Mouse (Mus musculus) embryonic facial prominence, embryonic 11.5 days (tissue): ENCODE measurements at regions not wholly inside any gene's neighbourhood (a gene's known extent, or its start where the extent isn't known, plus 50 kb on each side); places are given as distances from the start of the nearest gene placed in this dataset.

Experiments used
- ATAC-seq: fragments of 200-750 bp; cut with Nextera tagmentation; replicated peaks from 2 replicates; pipeline ENCODE4 v1.8.0; 2017; ENCODE audit warnings: low read depth; ENCODE audit not compliant: insufficient number of reproducible peaks, low FRiP score, low TSS enrichment
- DNase-seq: peaks from one replicate; pipeline ENCODE4 v3.0.0-alpha.2; 2015; ENCODE audit warnings: low spot score
- H3K27ac ChIP-seq: fragments of 300-500 bp; sonication (generic); replicated peaks from 2 replicates; pipeline ENCODE4 v1.5.1; 2014; ENCODE audit warnings: mild to moderate bottlenecking, low read depth, low read length, control low read depth
- H3K27me3 ChIP-seq: fragments of 300-500 bp; sonication (generic); 2 replicates; pipeline ENCODE4 v1.6.1; 2014; ENCODE audit warnings: mild to moderate bottlenecking, low read length, moderate library complexity, mixed read lengths; ENCODE audit not compliant: control insufficient read depth, insufficient read depth
- H3K36me3 ChIP-seq: fragments of 300-500 bp; sonication (generic); replicated peaks from 2 replicates; pipeline ENCODE4 v1.6.1; 2014; ENCODE audit warnings: low read depth, mild to moderate bottlenecking, low read length, moderate library complexity, mixed read lengths; ENCODE audit not compliant: control insufficient read depth, insufficient read depth
- H3K4me1 ChIP-seq: fragments of 300-500 bp; sonication (generic); 2 replicates; pipeline ENCODE4 v1.6.1; 2014; ENCODE audit warnings: low read length, mixed read lengths; ENCODE audit not compliant: control insufficient read depth, insufficient read depth
- H3K4me2 ChIP-seq: fragments of 300-500 bp; sonication (generic); 2 replicates; pipeline ENCODE4 v1.6.1; 2014; ENCODE audit warnings: low read depth, mild to moderate bottlenecking, control low read depth, low read length, moderate library complexity
- H3K4me3 ChIP-seq: fragments of 300-500 bp; sonication (generic); 2 replicates; pipeline ENCODE4 v1.5.1; 2014; ENCODE audit warnings: low read depth, low read length, control low read depth
- H3K9ac ChIP-seq: fragments of 300-500 bp; sonication (generic); replicated peaks from 2 replicates; pipeline ENCODE4 v1.6.1; 2014; ENCODE audit warnings: mild to moderate bottlenecking, control low read depth, low read length
- H3K9me3 ChIP-seq: fragments of 300-500 bp; sonication (generic); replicated peaks from 2 replicates; pipeline ENCODE4 v1.6.1; 2016; ENCODE audit warnings: mild to moderate bottlenecking, low read length, inconsistent platforms, mixed read lengths; ENCODE audit not compliant: control insufficient read depth
- WGBS: fragments of 180-500 bp; shearing (Covaris S2); extraction: QIAGEN DNeasy Blood & Tissue Kit; methylation state at CpG from one replicate; pipeline ENCODE4 v1.1.7; 2014; 5-methylcytosine and 5-hydroxymethylcytosine counted together

DNA sequence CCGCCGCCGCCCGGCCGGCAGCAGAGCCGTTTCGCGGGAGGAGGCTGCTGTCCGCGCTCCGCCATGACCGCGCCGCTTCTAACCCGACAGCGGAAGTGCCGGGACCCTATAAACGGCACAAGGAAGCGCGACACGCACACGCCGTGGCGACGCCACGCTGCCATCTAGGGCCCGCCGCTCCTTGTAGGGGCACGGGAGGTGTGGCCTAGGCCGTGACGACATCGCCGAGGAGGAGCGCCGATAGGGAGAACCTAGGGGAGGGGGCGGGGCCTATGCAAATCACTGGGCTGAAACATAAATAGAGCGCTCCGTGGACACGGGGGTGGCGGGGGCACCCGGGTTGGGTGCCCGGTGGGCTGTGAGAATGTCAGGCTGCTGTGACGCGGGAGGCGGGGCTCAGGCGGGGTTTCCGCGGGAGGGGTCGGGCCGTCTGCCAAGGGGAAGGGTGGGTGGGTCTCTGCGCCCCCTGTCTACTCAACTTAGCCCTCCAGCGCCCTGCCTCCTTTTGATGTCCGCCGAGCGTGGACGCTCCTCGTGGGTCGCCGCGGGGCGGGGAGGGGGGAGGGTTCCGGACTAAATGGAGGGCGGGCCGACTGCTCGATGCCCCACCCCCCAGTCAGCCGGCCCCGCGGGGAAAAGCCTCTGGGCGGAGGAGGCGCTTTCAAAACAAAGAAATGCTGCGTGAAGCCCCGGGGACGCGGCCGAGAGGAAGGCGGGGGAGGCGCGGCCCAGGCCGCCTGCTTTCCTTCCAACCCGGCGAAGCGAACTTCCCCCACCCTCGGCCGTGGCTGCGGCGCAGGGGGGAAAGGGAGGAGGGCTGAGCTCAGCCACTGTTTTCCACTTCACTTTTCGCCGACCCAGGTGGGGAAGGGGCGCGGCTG lies 154.0 kb upstream of the Smim15 start:
- WGBS, result under 1% methylated on average over 77 of the region's 90 CpGs
- H3K4me3 ChIP-seq, result peak overlapping the region; percentile 82
- no peaks in the 10 kb centered on the region for H3K9me3 ChIP-seq
- no peaks in the 10 kb centered on the region for H3K27me3 ChIP-seq
- H3K9ac ChIP-seq, result peak overlapping the region; percentile 94
- peak; percentile 93 for ATAC-seq
- H3K27ac ChIP-seq, result peak overlapping the region; percentile 95
- DNase-seq, result peak; percentile 100
- no peaks in the 10 kb centered on the region for H3K36me3 ChIP-seq
- H3K4me1 ChIP-seq, result no peaks in the 10 kb centered on the region; the same call in 1 of the 2 replicates
- peak overlapping the region; percentile 95 for H3K4me2 ChIP-seq

DNA sequence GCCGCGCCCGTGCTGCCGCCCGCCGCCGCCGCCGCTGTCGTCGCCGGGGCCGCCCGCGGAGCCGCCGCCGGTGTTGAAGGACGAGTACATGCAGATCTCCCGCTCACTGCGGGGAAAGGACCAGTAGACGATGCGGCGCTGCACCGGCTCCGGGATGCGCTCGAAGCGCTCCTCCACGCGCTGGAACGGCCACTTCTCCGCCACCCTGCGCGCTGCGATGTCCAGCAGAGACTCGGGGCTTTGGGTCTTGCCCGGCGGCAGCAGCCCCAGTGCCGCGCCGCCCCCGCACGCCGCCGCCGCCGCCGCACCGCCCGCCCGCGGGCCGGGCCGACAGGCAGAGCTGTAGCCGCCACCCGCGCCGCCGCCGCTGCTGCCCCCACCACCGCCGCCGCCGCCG lies 154.7 kb upstream of the Smim15 start:
- no peaks in the 10 kb centered on the region for H3K36me3 ChIP-seq
- peak overlapping the region; percentile 94 for H3K9ac ChIP-seq
- no peaks in the 10 kb centered on the region for H3K27me3 ChIP-seq
- peak overlapping the region; percentile 82 for H3K4me3 ChIP-seq
- ATAC-seq (no peak), DNase-seq (peak; percentile 52)
- no peaks in the 10 kb centered on the region; the same call in 1 of the 2 replicates for H3K4me1 ChIP-seq
- H3K27ac ChIP-seq, result peak overlapping the region; percentile 83
- under 1% methylated on average over 53 of the region's 66 CpGs for WGBS
- H3K9me3 ChIP-seq, result no peaks in the 10 kb centered on the region
- H3K4me2 ChIP-seq, result peak overlapping the region; percentile 51

DNA sequence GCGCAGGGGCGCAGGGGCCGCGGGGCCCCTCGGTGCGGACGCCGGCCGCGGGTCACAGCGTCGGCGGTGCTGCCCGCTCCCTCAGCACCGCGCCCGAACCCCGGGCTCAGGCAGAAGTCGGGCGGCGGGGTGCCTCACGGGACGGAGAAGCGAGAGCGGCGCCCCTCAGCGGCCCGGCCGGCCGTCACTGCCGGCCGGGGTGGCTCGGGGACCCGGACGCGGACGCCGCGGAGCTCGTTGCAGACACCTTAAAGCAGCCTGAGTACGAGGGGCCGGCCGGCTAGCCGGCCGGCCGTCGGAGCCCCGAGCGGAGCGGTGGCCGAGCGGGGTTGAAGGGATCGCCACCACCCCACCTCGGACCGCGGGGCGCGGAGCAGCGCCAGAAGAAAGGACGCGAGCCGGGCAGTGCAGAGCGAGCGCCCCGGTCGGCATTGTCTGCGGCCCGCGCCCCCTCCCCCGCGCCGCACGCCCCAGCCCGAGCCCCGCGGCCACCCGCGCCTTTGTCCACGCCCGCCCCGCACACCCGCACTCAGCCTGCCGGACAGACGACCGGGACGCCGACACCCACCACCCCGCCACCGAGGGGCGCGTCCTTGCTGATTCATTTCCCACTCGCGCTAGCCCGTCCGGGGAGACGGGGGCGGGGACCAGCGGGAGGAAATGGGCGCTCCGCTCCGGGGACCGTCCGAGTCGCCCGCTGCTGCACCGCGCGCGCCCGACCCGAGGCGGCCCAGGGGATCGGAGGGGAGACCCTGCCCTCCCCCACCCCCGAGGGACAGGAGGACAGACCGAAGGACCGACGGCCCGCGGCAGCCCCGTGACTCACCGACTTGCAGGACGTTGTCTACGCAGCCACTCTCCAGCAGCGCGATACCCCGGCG lies 155.4 kb upstream of the Smim15 start:
- no peaks in the 10 kb centered on the region for H3K9me3 ChIP-seq
- under 1% methylated on average over 81 of the region's 127 CpGs for WGBS
- no peaks in the 10 kb centered on the region for H3K27me3 ChIP-seq
- peak overlapping the region; percentile 51 for H3K4me2 ChIP-seq
- DNase-seq (peak; percentile 63), ATAC-seq (peak; percentile 7; the same call in 1 of the 2 replicates)
- H3K36me3 ChIP-seq, result no peaks in the 10 kb centered on the region
- H3K4me1 ChIP-seq, result no peaks in the 10 kb centered on the region; the same call in 1 of the 2 replicates
- peak overlapping the region; percentile 94 for H3K9ac ChIP-seq
- H3K27ac ChIP-seq, result peak overlapping the region; percentile 83
- H3K4me3 ChIP-seq, result peak overlapping the region; percentile 82

DNA sequence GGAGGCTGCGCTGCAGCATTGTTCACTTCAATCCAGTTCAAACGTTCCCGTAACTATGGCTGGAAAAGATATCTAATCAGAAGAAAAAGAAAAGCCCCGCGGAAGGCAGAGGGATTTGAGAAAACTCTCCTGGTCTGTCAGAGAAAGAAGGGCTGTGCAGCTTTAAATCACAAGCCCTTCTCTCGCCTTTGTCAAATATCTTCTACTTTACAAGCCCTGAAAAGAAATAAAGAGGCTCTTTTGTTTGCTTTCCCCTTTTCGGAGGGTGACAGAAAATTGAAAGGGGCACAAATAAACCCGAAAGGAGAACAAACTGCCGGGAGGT lies 156.1 kb upstream of the Smim15 start:
- peak overlapping the region; percentile 83 for H3K27ac ChIP-seq
- peak overlapping the region; percentile 82 for H3K4me3 ChIP-seq
- no peak for ATAC-seq
- H3K4me1 ChIP-seq, result no peaks in the 10 kb centered on the region; the same call in 1 of the 2 replicates
- H3K27me3 ChIP-seq, result no peaks in the 10 kb centered on the region
- H3K36me3 ChIP-seq, result no peaks in the 10 kb centered on the region
- DNase-seq, result peak; percentile 67
- H3K9me3 ChIP-seq, result no peaks in the 10 kb centered on the region
- WGBS, result under 1% methylated on average over 9 of the region's 9 CpGs
- H3K4me2 ChIP-seq, result peak overlapping the region; percentile 51
- H3K9ac ChIP-seq, result peak overlapping the region; percentile 94

DNA sequence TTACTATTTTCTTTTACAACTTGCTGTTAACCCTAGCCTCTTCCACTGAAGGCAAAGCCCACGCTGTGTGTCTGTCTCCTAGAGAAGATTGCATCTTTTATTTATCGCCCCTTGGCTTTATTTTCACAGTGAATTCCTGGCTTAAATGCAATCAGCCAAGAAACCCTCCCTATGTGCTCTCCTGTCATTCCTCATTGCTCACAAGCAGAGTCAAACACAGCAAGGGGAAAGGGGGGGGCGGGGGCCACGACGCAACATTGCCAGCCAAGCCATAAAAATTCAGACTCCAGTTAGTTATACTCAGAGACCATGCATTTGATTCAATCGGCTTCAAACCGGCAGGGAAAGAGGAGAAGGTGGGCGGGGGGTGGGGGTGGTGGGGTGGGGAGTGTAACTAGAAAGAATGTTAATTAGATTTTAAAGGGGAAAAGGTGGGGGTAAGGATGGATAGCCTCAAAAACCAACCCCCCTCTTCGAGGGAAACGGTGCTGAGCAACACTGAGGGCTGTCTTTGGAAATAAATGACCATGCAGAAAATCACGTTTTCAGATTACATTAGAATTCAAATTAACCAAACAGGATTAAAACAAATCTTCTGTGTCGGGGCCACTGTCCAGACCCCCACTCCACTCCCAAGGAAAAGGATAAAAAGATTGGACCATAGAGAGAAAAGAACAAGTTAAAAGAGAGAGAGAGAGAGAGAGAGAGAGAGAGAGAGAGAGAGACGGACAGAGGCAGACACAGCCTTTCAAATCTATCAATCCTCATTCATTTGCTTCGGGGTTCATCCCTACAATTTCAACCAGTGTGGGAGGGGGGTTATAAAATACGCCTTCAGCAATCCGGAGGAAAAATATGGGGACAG lies 156.6 kb upstream of the Smim15 start:
- Histone ChIP-seq H3K4me1 (no peaks in the 10 kb centered on the region; the same call in 1 of the 2 replicates), H3K36me3 (no peaks in the 10 kb centered on the region), H3K4me3 (peak overlapping the region; percentile 82), H3K4me2 (peak overlapping the region; percentile 51), H3K9me3 (no peaks in the 10 kb centered on the region), H3K27me3 (no peaks in the 10 kb centered on the region), H3K27ac (peak overlapping the region; percentile 83; the same call in 1 of the 2 replicates), H3K9ac (peak overlapping the region; percentile 94)
- peak; percentile 57 for DNase-seq
- no peak for ATAC-seq
- 2% methylated on average over 16 of the region's 16 CpGs for whole genome bisulfite sequencing

DNA sequence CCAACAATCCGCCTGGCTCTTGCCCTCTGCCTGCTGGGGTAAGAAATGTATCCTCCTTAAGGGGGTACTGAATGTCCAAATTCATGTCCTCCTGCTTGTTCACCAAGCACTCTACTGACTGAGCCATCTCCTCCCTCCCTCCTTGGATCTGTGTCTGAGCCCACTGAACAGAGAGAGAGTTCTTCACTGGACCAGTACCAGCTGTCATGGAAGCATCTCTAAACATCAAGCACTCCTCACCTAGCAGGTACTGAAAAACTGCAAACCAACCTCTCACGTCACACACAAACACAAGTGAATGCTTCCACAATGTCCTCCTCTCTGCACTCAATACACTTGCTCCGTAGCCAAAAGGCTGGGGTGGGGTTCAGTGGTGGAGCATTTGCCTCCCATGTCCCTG lies 159.4 kb upstream of the Smim15 start:
- no peak overlapping the region for H3K4me3 ChIP-seq
- 85% methylated on average over 3 of the region's 3 CpGs for WGBS

DNA sequence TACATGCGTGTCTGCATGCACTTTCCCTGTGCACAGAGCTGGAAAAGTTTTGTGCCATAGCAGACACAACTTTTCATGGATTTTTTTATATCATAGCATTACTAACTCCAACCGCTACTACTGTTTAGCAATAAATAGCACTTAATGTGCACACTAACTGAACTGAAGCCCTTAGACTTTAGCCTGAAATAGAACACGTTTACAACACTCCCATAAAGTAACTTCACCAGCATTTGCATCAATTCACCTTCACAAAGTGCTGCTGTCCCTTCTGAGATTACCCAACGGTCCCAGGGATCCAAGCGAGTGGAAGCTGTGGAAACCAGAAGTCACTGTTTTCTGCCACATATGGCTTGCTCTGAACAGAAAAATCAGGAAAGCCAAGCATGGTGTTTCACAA lies 161.9 kb upstream of the Smim15 start:
- 90% methylated on average over 5 of the region's 5 CpGs for WGBS
- H3K4me3 ChIP-seq, result no peak overlapping the region
- no peak overlapping the region for H3K4me2 ChIP-seq
- no peaks in the 10 kb centered on the region; the same call in 1 of the 2 replicates for H3K4me1 ChIP-seq
- DNase-seq, result no peak
- no peaks in the 10 kb centered on the region for H3K27me3 ChIP-seq
- no peak overlapping the region for H3K27ac ChIP-seq
- ATAC-seq, result no peak
- no peak overlapping the region for H3K9ac ChIP-seq
- H3K9me3 ChIP-seq, result no peaks in the 10 kb centered on the region
- no peaks in the 10 kb centered on the region for H3K36me3 ChIP-seq

More for the DNA sequence above, 159.4 kb upstream of the Smim15 start:
- H3K4me2 ChIP-seq, result no peak overlapping the region
- no peaks in the 10 kb centered on the region for H3K36me3 ChIP-seq
- H3K9ac ChIP-seq, result no peak overlapping the region
- ATAC-seq (no peak), DNase-seq (no peak)
- H3K9me3 ChIP-seq, result no peaks in the 10 kb centered on the region
- no peak overlapping the region for H3K27ac ChIP-seq
- H3K27me3 ChIP-seq, result no peaks in the 10 kb centered on the region
- H3K4me1 ChIP-seq, result no peaks in the 10 kb centered on the region; the same call in 1 of the 2 replicates
